Mouse (Mus musculus): ENCODE measurements at regions not wholly inside any gene's neighbourhood (a gene's known extent, or its start where the extent isn't known, plus 50 kb on each side); places are given as distances from the start of the nearest gene placed in this dataset.

DNA sequence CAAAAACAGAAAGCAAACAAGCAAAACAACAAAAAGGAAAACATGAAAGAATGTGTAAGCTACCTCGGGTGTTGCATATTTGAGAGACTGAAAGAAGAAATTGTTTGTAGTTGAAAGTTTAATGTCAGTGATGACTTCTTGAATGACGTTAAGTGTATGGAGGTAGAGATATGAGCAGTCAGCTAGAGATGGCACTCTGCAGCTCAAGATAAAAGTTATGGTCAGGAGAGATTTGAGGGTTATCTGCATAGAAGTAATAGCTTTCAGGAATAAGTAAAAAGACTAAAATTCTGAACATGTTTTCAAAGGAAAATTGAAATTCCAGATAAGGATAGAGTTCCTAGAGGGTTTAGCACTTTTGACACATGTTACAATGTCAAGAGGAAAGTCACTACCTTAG, 141.7 kb upstream of the Diaph2 start:
- TF ChIP-seq EP300 (IDR thresholded peaks at IDR 0.05) (no peak), CTCF (IDR thresholded peaks at IDR 0.05) (no peak)

Data from lung, postnatal 0 days (tissue).